ENCODE assay signal across 23 mouse cellular contexts in genomic region chr5:75082439-75082838, GRCm38 (mm10). TPM values are rescaled to one million over a fixed set of nuclear protein-coding genes. Genes with fewer than 3 reads are reported as not detected.
DNase-seq lines count a peak whose midpoint lies in the region; ATAC-seq lines count a peak whose summit lies in the region.
"Had no signal": no experiment of that assay in that cellular context is flagged by ENCODE, and none has a peak within 500 bp of the region (broad histone marks: within the 10 kb centered on the region; RNA-seq: fewer than 3 reads in every experiment).

No protein-coding gene starts in this region.

- H3K36me3 ChIP-seq in limb, embryonic 11.5 days (ENCODE audit: control insufficient read depth, insufficient read depth, low read length), result no peaks in the 10 kb centered on the region
- no peaks in the 10 kb centered on the region for H3K36me3 ChIP-seq in limb, embryonic 10.5 days
- H3K36me3 ChIP-seq in forebrain, embryonic 14.5 days (ENCODE audit: control insufficient read depth, insufficient read depth, low read length), result no peaks in the 10 kb centered on the region
- no peaks in the 10 kb centered on the region for H3K36me3 ChIP-seq in neural tube, embryonic 12.5 days
- H3K36me3 ChIP-seq: heart, embryonic 13.5 days; lung, embryonic 15.5 days had no signal

- peak; percentile 41 for DNase-seq in embryo, embryonic 10.5 days (ENCODE audit: low spot score)
- no peak for DNase-seq in embryo, embryonic 10 days (ENCODE audit: low spot score)
- DNase-seq in limb, embryonic 11.5 days (ENCODE audit: low spot score), result peak; percentile 23
- DNase-seq in limb, embryonic 10.5 days (ENCODE audit: low spot score), result no peak
- peak; percentile 48 for DNase-seq in forebrain, embryonic 14.5 days (ENCODE audit: low spot score)
- DNase-seq in spleen, adult 18-20 months, result no peak
- DNase-seq in adrenal gland, postnatal 14 days, result no peak
- DNase-seq: adrenal gland, postnatal 10 days; cerebellum, adult 11 months; kidney, adult 8-10 months; kidney, postnatal 25 days; lung, postnatal 4 days; right cerebral cortex, postnatal 4 days had no signal

- peaks cover 96% of the 10 kb centered on the region for H3K27me3 ChIP-seq in limb, embryonic 11.5 days (ENCODE audit: control insufficient read depth, insufficient read depth, low read length)
- peaks cover 100% of the 10 kb centered on the region for H3K27me3 ChIP-seq in limb, embryonic 10.5 days (ENCODE audit: low read depth, poor library complexity, severe bottlenecking)
- peaks cover 77% of the 10 kb centered on the region for H3K27me3 ChIP-seq in forebrain, embryonic 14.5 days (replicated peaks; ENCODE audit: control insufficient read depth, insufficient read depth, low read length)
- peaks cover 94% of the 10 kb centered on the region for H3K27me3 ChIP-seq in neural tube, embryonic 12.5 days (replicated peaks)

- 3% methylated on average over 6 of the region's 6 CpGs for WGBS in limb, embryonic 11.5 days
- 2% methylated on average over 6 of the region's 6 CpGs for WGBS in limb, embryonic 10.5 days
- 1% methylated on average over 6 of the region's 6 CpGs for WGBS in forebrain, embryonic 14.5 days
- WGBS in neural tube, embryonic 12.5 days, result 2% methylated on average over 6 of the region's 6 CpGs

- no peak overlapping the region for H3K27ac ChIP-seq in limb, embryonic 11.5 days (replicated peaks; ENCODE audit: low read depth, low read length)
- H3K27ac ChIP-seq in limb, embryonic 10.5 days, result no peak overlapping the region
- no peak overlapping the region for H3K27ac ChIP-seq in forebrain, embryonic 14.5 days (ENCODE audit: low read depth, low read length)
- H3K27ac ChIP-seq in neural tube, embryonic 12.5 days, result no peak overlapping the region
- H3K27ac ChIP-seq: heart, embryonic 13.5 days; liver, embryonic 14.5 days; lung, embryonic 15.5 days had no signal

- no peaks in the 10 kb centered on the region for H3K4me1 ChIP-seq in limb, embryonic 11.5 days (ENCODE audit: control insufficient read depth, insufficient read depth, low read length)
- H3K4me1 ChIP-seq in limb, embryonic 10.5 days, result peaks cover 21% of the 10 kb centered on the region
- peaks cover 15% of the 10 kb centered on the region for H3K4me1 ChIP-seq in forebrain, embryonic 14.5 days (ENCODE audit: control insufficient read depth, insufficient read depth, low read length)
- H3K4me1 ChIP-seq in neural tube, embryonic 12.5 days, result peaks cover 34% of the 10 kb centered on the region

- H3K4me2 ChIP-seq in limb, embryonic 11.5 days (ENCODE audit: low read depth, severe bottlenecking), result no peak overlapping the region
- H3K4me2 ChIP-seq in forebrain, embryonic 14.5 days (ENCODE audit: low read length), result no peak overlapping the region
- peak overlapping the region; percentile 46 for H3K4me2 ChIP-seq in neural tube, embryonic 12.5 days (replicated peaks)
- H3K4me2 ChIP-seq: lung, embryonic 15.5 days had no signal

- ATAC-seq in limb, embryonic 11.5 days (ENCODE audit: insufficient number of reproducible peaks, low FRiP score, low TSS enrichment, low read depth), result no peak
- peak; percentile 16; the same call in 1 of the 2 replicates for ATAC-seq in forebrain, embryonic 14.5 days
- ATAC-seq in neural tube, embryonic 12.5 days (ENCODE audit: low FRiP score, low read depth), result no peak

- no peak overlapping the region for H3K4me3 ChIP-seq in limb, embryonic 11.5 days (ENCODE audit: low read depth, low read length)
- no peak overlapping the region for H3K4me3 ChIP-seq in limb, embryonic 10.5 days
- no peak overlapping the region for H3K4me3 ChIP-seq in forebrain, embryonic 14.5 days (ENCODE audit: low read depth, low read length)
- H3K4me3 ChIP-seq in neural tube, embryonic 12.5 days, result no peak overlapping the region
- H3K4me3 ChIP-seq: heart, embryonic 13.5 days; lung, embryonic 15.5 days; myocyte had no signal

- H3K9ac ChIP-seq in limb, embryonic 11.5 days (ENCODE audit: low read length), result no peak overlapping the region
- no peak overlapping the region for H3K9ac ChIP-seq in forebrain, embryonic 14.5 days (ENCODE audit: low read length)
- no peak overlapping the region for H3K9ac ChIP-seq in neural tube, embryonic 12.5 days
- H3K9ac ChIP-seq: heart, embryonic 13.5 days; liver, embryonic 14.5 days; lung, embryonic 15.5 days had no signal

- no peaks in the 10 kb centered on the region for H3K9me3 ChIP-seq in limb, embryonic 11.5 days (ENCODE audit: control insufficient read depth, low read length)
- H3K9me3 ChIP-seq in limb, embryonic 10.5 days (replicated peaks), result no peaks in the 10 kb centered on the region
- H3K9me3 ChIP-seq in forebrain, embryonic 14.5 days (replicated peaks; ENCODE audit: control insufficient read depth, low read length), result no peaks in the 10 kb centered on the region
- H3K9me3 ChIP-seq in neural tube, embryonic 12.5 days, result no peaks in the 10 kb centered on the region
- H3K9me3 ChIP-seq: heart, embryonic 13.5 days; lung, embryonic 15.5 days had no signal

RNA-seq across cellular contexts. Expression of gene Gsx2, which starts 7.0 kb away (rescaled TPM):
- not detected in 2 replicates for polyA plus RNA-seq in limb, embryonic 11.5 days (2014; fragmentation: Nextera tagmentation; extraction: Ambion mirVana)
- polyA plus RNA-seq in limb, embryonic 10.5 days (2016; fragmentation: Nextera tagmentation; extraction: Ambion mirVana), result not detected in 2 replicates
- polyA plus RNA-seq in forebrain, embryonic 14.5 days (2014; fragmentation: Nextera tagmentation; extraction: Ambion mirVana), result 5.6 and 7.4 TPM in 2 replicates
- polyA plus RNA-seq in neural tube, embryonic 12.5 days (2016; fragmentation: Nextera tagmentation; extraction: Ambion mirVana), result 9.4 and 12.2 TPM in 2 replicates
- not detected in 2 replicates for total RNA-seq in adrenal gland, postnatal 14 days (2021)
- total RNA-seq: adrenal gland, postnatal 10 days; gastrocnemius, postnatal 10 days; heart, adult 18-20 months; heart, postnatal 25 days had no signal
- polyA plus RNA-seq: heart, embryonic 13.5 days; intestine, embryonic 14.5 days; limb, embryonic 14.5 days; liver, embryonic 14.5 days; lung, embryonic 15.5 days; myocyte had no signal

RNA-seq across cellular contexts. Expression of gene Chic2, which starts 37.9 kb away (rescaled TPM):
- 45.8 and 46.1 TPM in 2 replicates for polyA plus RNA-seq in limb, embryonic 11.5 days (2014; fragmentation: Nextera tagmentation; extraction: Ambion mirVana)
- 36.9 and 40.0 TPM in 2 replicates for polyA plus RNA-seq in limb, embryonic 10.5 days (2016; fragmentation: Nextera tagmentation; extraction: Ambion mirVana)
- polyA plus RNA-seq in forebrain, embryonic 14.5 days (2014; fragmentation: Nextera tagmentation; extraction: Ambion mirVana), result 40.6 and 48.0 TPM in 2 replicates
- 53.6 and 57.4 TPM in 2 replicates for polyA plus RNA-seq in neural tube, embryonic 12.5 days (2016; fragmentation: Nextera tagmentation; extraction: Ambion mirVana)
- total RNA-seq in adrenal gland, postnatal 14 days (2021), result 32.1 and 41.6 TPM in 2 replicates

Comparison
In these comparisons a context has a peak if more than half of its experiments do, and no peak if none do; other contexts are left out.
1. DNase-seq: peak in embryo, embryonic 10.5 days (single experiment), limb, embryonic 11.5 days (single experiment) and forebrain, embryonic 14.5 days (single experiment); none in embryo, embryonic 10 days (single experiment), limb, embryonic 10.5 days (single experiment), spleen, adult 18-20 months (0 of 2) and adrenal gland, postnatal 14 days (single experiment).